12 mouse cellular contexts compared by ENCODE assay signal in genomic region chr11:116148761-116149221, GRCm38 (mm10). TPM values are rescaled to one million over a fixed set of nuclear protein-coding genes. Genes with fewer than 3 reads are reported as not detected.
A peak's percentile ranks its signal among the peaks of the same experiment; 100 is the strongest.
DNase-seq lines count a peak whose midpoint lies in the region; ATAC-seq and TF ChIP-seq lines count a peak whose summit lies in the region.
"Had no signal": no experiment of that assay in that cellular context is flagged by ENCODE, and none has a peak within 500 bp of the region (broad histone marks: within the 10 kb centered on the region; RNA-seq: fewer than 3 reads in every experiment).

No protein-coding gene starts in this region.

- H3K36me3 ChIP-seq in embryonic facial prominence, embryonic 13.5 days, result peaks cover 100% of the 10 kb centered on the region
- H3K36me3 ChIP-seq in kidney, adult 2 months (ENCODE audit: control insufficient read depth, insufficient read depth, low read length), result no peaks in the 10 kb centered on the region; the same call in 1 of the 2 replicates

- TF ChIP-seq CTCF in kidney, adult 2 months (conservative IDR thresholded peaks at IDR 0.05; ENCODE audit: insufficient read depth, insufficient read length, low read depth, low read length), result no peak

- no peaks in the 10 kb centered on the region for H3K4me1 ChIP-seq in embryonic facial prominence, embryonic 13.5 days
- peaks cover 11% of the 10 kb centered on the region for H3K4me1 ChIP-seq in kidney, adult 2 months (ENCODE audit: control insufficient read depth, insufficient read depth, low read length)

- peak overlapping the region; percentile 11; the same call in 1 of the 2 replicates for H3K9ac ChIP-seq in embryonic facial prominence, embryonic 13.5 days
- H3K9ac ChIP-seq: embryonic facial prominence, embryonic 15.5 days; liver, embryonic 13.5 days had no signal

- no peak overlapping the region for H3K4me2 ChIP-seq in embryonic facial prominence, embryonic 13.5 days
- H3K4me2 ChIP-seq: embryonic facial prominence, embryonic 15.5 days; liver, embryonic 13.5 days had no signal

- TF ChIP-seq POLR2A in kidney, adult 2 months (IDR thresholded peaks at IDR 0.05; ENCODE audit: low read depth, low read length), result no peak

- no peaks in the 10 kb centered on the region for H3K9me3 ChIP-seq in embryonic facial prominence, embryonic 13.5 days
- H3K9me3 ChIP-seq: embryonic facial prominence, embryonic 15.5 days; liver, embryonic 13.5 days had no signal

- no peak for ATAC-seq in embryonic facial prominence, embryonic 13.5 days (ENCODE audit: insufficient number of reproducible peaks, insufficient read depth, low FRiP score, low TSS enrichment, low read depth)
- ATAC-seq: forebrain, embryonic 16.5 days had no signal

- WGBS in embryonic facial prominence, embryonic 13.5 days, result 69% methylated on average over 20 of the region's 20 CpGs
- WGBS in kidney, adult 2 months, result 85% methylated on average over 20 of the region's 20 CpGs

- no peaks in the 10 kb centered on the region for H3K27me3 ChIP-seq in embryonic facial prominence, embryonic 13.5 days
- H3K27me3 ChIP-seq in kidney, adult 2 months (replicated peaks; ENCODE audit: control insufficient read depth, insufficient read depth, low read length), result no peaks in the 10 kb centered on the region
- H3K27me3 ChIP-seq: embryonic facial prominence, embryonic 15.5 days; liver, embryonic 13.5 days had no signal

- DNase-seq in layer of hippocampus, adult 11-12 months (ENCODE audit: low spot score), result peak; percentile 52
- DNase-seq in layer of hippocampus, postnatal 14 days (ENCODE audit: low spot score in 2 of 2), result no peak
- peak; percentile 48 for DNase-seq in ZHBTc4 (ENCODE audit: low read depth, low spot score)
- peak; percentile 72 for DNase-seq in cerebellum, adult 11 months
- DNase-seq in lung, postnatal 36 days, result no peak
- no peak for DNase-seq in thymus, adult 18-20 months
- no peak for DNase-seq in kidney, adult 2 months
- DNase-seq: kidney, adult 18-20 months; liver, embryonic 13.5 days had no signal

- H3K27ac ChIP-seq in embryonic facial prominence, embryonic 13.5 days, result no peak overlapping the region; the same call in 1 of the 2 replicates
- H3K27ac ChIP-seq in kidney, adult 2 months (ENCODE audit: insufficient read depth, low read depth, low read length), result no peak overlapping the region
- H3K27ac ChIP-seq: embryonic facial prominence, embryonic 15.5 days had no signal

- H3K4me3 ChIP-seq in embryonic facial prominence, embryonic 13.5 days, result no peak overlapping the region
- no peak overlapping the region for H3K4me3 ChIP-seq in kidney, adult 2 months (ENCODE audit: insufficient read depth, low read depth, low read length)
- H3K4me3 ChIP-seq: embryonic facial prominence, embryonic 15.5 days; liver, embryonic 13.5 days had no signal

RNA-seq across cellular contexts. Expression of gene Mrpl38, which starts 10.1 kb away (rescaled TPM):
- total RNA-seq in layer of hippocampus, postnatal 14 days (2021), result 10 to 100 TPM; 55.3 to 63.7 TPM
- polyA plus RNA-seq in embryonic facial prominence, embryonic 13.5 days (2015; fragmentation: Nextera tagmentation; extraction: Ambion mirVana), result 75.2 and 80.0 TPM in 2 replicates
- 69.9 and 70.7 TPM in 2 replicates for polyA plus RNA-seq in kidney, adult 2 months (2012; rRNA removed)

RNA-seq across cellular contexts. Expression of gene Trim65, which starts 17.9 kb away (rescaled TPM):
- 1 to 10 TPM; 6.0 to 6.6 TPM for total RNA-seq in layer of hippocampus, postnatal 14 days (2021)
- polyA plus RNA-seq in embryonic facial prominence, embryonic 13.5 days (2015; fragmentation: Nextera tagmentation; extraction: Ambion mirVana), result 2.8 and 3.2 TPM in 2 replicates
- 9.5 and 9.6 TPM in 2 replicates for polyA plus RNA-seq in kidney, adult 2 months (2012; rRNA removed)

RNA-seq across cellular contexts. Expression of gene Fbf1, which starts 19.2 kb away (rescaled TPM):
- 100 to 1,000 TPM in 1 of 2 experiments, 10 to 100 TPM in 1; 87.9 to 102 TPM for total RNA-seq in layer of hippocampus, postnatal 14 days (2021)
- polyA plus RNA-seq in embryonic facial prominence, embryonic 13.5 days (2015; fragmentation: Nextera tagmentation; extraction: Ambion mirVana), result 49.5 and 60.3 TPM in 2 replicates
- 24.0 TPM in 2 replicates for polyA plus RNA-seq in kidney, adult 2 months (2012; rRNA removed)

RNA-seq across cellular contexts. Expression of gene Trim47, which starts 21.8 kb away (rescaled TPM):
- 1 to 10 TPM; 5.7 to 7.8 TPM for total RNA-seq in layer of hippocampus, postnatal 14 days (2021)
- polyA plus RNA-seq in embryonic facial prominence, embryonic 13.5 days (2015; fragmentation: Nextera tagmentation; extraction: Ambion mirVana), result 8.6 and 9.4 TPM in 2 replicates
- 34.9 and 39.6 TPM in 2 replicates for polyA plus RNA-seq in kidney, adult 2 months (2012; rRNA removed)

RNA-seq across cellular contexts. Expression of gene Ten1, which starts 49.9 kb away (rescaled TPM):
- total RNA-seq in layer of hippocampus, postnatal 14 days (2021), result 10 to 100 TPM; 42.9 to 53.7 TPM
- 59.7 and 74.1 TPM in 2 replicates for polyA plus RNA-seq in embryonic facial prominence, embryonic 13.5 days (2015; fragmentation: Nextera tagmentation; extraction: Ambion mirVana)
- polyA plus RNA-seq in kidney, adult 2 months (2012; rRNA removed), result 20.1 and 21.0 TPM in 2 replicates

Comparison
In these comparisons a context has a peak if more than half of its experiments do, and no peak if none do; other contexts are left out.
1. DNase-seq: peak in layer of hippocampus, adult 11-12 months (single experiment), ZHBTc4 (single experiment) and cerebellum, adult 11 months (single experiment); none in layer of hippocampus, postnatal 14 days (0 of 2), lung, postnatal 36 days (single experiment), thymus, adult 18-20 months (0 of 2) and kidney, adult 2 months (single experiment).